Mouse (Mus musculus): ENCODE measurements around the gene Atp23.
A peak's percentile ranks its signal among the peaks of the same experiment; 100 is the strongest.

Atp23 gene

GRCm38 (mm10) chr10:126911479-126911878, 10.3 kb upstream of the Atp23 start:
- DNase-seq (ENCODE audit: low read depth, low spot score): no peak

DNA sequence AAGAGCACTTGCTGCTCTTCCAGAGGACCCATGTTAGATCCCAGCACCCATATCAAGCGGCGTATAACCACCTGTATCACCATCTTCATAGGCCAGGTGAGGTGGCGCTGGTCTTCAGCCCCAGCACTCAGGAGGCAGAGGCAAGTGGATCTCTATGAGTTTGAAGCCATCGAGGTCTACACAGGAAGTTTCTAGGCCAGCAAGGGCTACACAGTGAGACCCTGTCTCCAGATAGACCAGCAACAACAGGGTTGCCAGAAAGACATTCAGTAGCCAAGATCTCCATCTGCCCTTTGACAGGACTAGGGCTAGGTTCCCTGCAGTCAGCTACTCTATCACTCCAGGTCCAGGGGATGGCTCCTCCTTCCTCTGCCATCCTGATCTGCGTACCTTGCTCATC, 5.7 kb upstream of the Atp23 start:
- DNase-seq (ENCODE audit: low read depth, low spot score): no peak

GRCm38 (mm10) chr10:126905650-126906075, 4.5 kb upstream of the Atp23 start:
- DNase-seq (ENCODE audit: low read depth, low spot score): peak; percentile 83

DNA sequence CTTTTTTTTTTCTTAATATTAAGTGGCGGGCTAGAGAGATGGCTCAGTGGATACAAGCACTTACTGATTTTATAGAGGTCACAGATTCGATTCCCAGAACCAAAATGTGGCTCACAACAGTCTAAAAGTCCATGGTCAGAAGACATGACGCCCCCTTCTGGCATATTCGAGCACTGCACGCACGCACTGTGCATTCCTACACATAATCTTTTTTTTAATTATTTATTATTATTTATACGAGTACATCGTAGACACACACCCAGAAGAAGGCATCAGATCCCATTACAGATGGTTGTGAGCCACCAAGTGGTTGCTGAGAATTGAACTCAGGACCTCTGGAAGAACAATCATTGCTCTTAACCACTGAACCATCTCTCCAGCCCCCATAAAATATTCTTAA, 3.9 kb upstream of the Atp23 start:
- DNase-seq (ENCODE audit: low read depth, low spot score): peak; percentile 45

DNA sequence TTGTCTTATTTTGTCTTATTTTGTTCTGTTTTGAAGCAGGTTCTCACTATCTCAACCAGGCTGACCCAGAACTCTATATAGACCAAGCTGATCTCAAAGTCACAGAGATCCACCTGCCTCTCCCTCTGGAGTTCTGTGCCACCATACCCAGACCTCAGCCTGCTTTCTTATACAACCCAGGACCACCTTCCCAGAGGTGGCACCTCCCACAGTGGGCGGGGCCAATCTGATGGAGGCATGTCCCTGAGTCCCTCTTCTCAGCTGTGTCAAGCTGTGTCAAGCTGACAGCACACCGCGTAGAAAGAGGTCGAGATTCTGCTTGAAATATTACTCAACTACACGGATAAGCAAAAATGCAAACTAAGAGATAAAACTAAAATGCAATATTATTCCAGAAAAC, 3.1 kb upstream of the Atp23 start:
- DNase-seq (ENCODE audit: low read depth, low spot score): peak; percentile 43

DNA sequence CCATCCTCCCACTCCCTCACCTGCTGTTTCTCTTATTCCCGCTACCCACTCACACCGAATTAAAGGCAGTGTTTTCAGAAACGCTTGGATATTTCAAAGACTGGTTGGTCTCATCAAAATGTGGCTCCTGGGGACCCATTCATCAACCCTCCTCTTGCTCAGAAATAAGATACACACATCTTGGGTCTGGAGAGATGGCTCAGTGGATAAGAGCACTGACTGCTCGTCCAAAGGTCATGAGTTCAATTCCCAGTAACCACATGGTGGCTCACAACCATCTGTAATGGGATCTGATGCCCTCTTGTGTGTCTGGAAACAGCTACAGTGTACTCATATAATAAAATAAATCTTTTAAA, 311 bp upstream of the Atp23 start:
- no peak for DNase-seq (ENCODE audit: low read depth, low spot score)

- DNase-seq (ENCODE audit: low read depth, low spot score): no peak
Measured at GRCm38 (mm10) chr10:126895891-126896290, 5.3 kb downstream of the Atp23 start.

- no peak for DNase-seq (ENCODE audit: low read depth, low spot score)
Measured at GRCm38 (mm10) chr10:126894061-126894460, 7.1 kb downstream of the Atp23 start.

- DNase-seq (ENCODE audit: low read depth, low spot score): no peak
Measured at GRCm38 (mm10) chr10:126893145-126893544, 8.0 kb downstream of the Atp23 start.

- no peak for DNase-seq (ENCODE audit: low read depth, low spot score)
Measured at GRCm38 (mm10) chr10:126873755-126874154, 27.4 kb downstream of the Atp23 start.

DNA sequence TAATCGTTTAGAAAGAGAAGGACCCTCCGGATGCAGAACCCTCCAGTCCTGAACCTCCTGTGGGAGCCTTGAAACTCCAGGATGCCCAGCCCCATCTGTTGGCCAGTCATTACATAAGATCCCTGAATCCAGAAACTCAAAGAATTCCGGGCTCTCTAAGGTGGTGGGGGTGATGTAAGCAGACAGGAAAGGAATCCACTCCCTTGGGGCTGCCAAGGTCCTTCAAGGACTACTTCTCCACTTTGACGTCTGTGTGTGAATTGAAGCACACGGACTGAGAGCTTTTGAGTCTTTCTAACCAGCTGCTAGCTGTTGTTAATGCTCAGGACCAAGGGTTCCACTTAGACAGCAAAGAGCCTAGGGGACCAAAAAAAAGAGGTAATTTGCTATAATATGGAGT, 28.9 kb downstream of the Atp23 start:
- no peak for DNase-seq (ENCODE audit: low read depth, low spot score)

DNA sequence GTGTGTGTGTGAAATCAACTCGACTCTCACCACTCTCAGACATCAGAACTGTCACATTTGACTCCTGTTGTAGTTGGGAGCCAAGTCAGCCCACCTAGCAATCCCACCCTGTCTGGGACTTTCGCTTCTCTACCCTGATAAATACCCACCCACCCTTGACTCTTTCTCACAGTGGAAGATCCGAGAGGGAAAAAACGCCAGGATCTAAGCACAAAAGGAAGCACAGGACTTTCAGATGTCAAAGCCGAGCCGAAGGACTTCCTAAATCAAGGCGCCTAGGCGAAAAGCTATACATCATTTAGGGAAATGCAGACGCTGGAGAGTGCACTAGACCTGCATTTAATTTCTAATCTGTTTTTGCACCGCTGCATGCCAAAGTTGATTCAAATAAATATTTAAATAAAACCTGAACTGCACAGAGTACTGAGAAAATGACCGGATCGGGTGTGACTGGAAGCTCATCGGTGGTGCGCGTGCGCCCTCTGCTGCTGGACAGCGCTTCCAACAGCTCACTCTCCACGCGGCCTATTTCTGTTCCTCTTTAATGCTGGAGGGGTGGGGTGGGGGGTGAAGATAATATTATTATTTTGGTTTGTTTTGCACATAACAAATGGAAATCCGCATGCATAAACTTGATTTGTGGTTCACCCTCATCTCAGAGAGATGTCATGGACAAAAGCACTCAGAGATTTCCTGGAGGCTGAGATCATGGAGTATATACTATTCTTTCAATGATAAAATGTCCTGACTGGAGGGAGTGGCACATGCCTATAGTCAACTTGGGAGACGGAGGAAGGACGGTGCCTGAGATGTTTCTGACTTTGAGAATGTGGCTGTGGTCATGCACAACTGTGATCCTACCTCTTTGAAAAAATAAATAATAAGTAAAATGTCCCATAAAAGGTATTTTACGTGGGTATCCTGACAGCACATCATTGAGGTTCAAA, 31.5 kb downstream of the Atp23 start:
- DNase-seq (ENCODE audit: low read depth, low spot score): peak; percentile 76

GRCm38 (mm10) chr10:126865284-126865683, 35.9 kb downstream of the Atp23 start:
- DNase-seq (ENCODE audit: low read depth, low spot score): no peak

DNA sequence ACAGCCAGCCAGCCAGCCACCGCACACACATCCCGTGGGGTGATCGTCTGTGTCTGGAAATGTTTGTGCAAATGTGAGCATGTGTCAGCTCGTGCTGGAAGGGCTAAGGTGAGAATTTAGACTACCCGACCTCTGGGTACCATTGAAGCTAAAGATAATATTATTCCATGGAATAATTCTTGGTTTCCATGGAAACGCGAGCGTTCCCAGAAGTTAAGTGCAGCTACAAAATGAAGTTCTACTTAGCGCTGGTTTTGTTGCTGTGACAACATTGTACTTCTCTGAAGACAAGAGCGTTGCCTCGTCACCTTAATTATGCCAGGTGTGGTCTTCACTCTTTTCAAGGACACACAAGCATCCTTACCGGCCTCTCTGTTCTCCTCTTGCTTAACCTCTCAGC, 39.0 kb downstream of the Atp23 start:
- DNase-seq (ENCODE audit: low read depth, low spot score): no peak

DNA sequence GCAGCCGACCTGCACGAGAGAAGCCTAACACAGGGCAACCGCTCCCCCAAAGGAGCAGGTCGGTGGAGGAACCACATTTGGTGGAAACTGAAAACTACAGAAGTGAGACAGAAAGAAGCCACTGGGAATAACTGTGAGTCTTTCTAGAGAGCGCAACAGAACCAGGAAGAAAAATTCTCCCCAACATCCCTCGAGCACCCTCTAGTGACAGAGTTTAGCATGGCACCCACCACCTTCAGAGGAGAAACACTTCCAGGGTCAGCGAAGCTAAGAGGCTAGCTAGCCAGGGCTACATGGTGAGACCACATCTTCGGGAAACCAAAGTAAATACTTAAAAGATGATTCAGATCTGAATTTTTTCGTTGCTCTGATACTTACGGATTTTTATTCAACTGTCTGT, 47.9 kb downstream of the Atp23 start:
- peak; percentile 27 for DNase-seq (ENCODE audit: low read depth, low spot score)

DNA sequence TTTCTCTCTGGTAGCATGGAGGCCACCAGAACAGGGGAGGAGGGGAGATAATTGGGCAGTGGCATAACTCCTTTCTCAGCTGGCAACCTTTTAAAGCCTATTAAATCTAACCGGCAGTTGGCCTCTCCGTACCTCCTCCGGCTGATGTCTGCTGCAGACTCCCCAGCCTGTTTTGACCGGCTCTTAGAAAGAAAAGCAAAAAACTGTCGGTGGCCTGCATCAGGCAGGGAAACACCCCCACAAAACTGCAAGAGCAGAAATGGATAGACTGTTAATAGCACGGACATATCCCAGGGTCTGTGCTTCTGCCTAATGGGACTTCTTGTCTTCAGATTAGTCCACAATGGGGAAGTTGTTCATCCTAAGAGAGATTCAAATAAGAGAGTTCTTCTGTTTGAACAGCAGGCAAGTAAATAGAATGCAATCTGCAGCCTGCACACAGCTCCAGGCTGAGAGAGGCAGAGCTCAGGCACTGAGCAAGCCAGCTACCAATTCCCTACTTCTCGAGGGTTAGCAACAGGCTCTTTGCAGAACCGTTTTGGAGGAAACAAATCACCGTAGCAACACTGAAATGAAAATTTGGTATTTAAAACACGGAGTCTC, 55.7 kb downstream of the Atp23 start:
- no peak for DNase-seq (ENCODE audit: low read depth, low spot score)

- DNase-seq (ENCODE audit: low read depth, low spot score): peak; percentile 17
Measured at GRCm38 (mm10) chr10:126844689-126845088, 56.5 kb downstream of the Atp23 start.

DNA sequence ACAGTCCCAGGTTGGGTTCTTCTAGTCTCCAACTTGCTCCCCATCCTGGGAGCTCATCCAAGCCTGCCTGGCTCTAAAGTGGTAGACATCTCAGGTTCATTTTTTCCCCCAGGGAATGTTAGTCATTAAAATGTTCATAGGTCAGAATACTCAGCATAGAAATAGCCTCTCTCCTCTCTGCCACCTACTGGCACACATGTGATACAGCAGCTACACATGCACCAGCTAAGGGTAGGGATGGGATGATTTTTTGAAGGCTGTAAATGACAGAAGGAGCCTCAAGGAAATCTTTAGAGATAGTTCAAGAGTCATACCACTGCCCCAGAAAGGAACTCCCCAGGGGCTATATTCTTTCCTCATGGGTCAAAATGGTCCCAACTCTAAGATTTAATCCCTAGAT, 60.9 kb downstream of the Atp23 start:
- peak; percentile 4 for DNase-seq (ENCODE audit: low read depth, low spot score)

DNA sequence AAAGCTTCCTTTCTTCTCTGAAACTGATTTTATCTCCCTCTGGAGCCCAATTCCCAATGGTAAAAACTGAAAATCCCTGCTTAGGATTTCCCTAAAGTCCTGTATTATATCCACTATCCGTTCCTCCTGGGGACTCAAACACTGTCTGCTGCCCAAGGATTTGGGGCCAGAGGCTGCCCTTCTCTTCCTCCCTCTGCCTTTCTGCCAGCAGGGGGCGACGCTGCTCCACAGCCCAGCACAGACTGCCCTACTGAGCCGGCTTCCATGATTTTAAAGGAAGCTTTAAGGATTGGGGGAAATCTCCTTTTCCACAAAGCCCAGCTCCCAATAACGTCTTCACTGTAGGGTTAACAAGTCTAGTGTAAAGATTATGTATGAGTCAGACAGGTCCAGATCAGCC, 68.1 kb downstream of the Atp23 start:
- DNase-seq (ENCODE audit: low read depth, low spot score): peak; percentile 39

GRCm38 (mm10) chr10:126831329-126831728, 69.8 kb downstream of the Atp23 start:
- DNase-seq (ENCODE audit: low read depth, low spot score): no peak

DNA sequence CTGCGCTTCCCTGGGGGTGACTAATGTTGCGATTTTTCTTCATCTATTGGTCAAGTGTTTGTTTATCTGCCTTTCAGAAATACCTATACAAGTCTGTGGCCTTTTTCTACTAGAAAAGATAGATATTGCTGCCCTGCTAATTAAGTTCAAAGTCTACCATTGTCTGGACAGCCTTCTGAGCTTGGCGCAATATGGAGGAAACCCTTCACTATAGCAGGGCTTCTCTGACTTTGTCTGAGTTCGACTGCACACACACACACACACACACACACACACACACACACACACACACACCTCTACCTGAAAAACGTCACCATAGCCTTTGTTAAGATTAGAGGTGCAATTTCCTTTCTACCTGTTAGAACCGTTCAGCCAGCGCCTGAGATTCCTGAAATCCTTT, 72.5 kb downstream of the Atp23 start:
- no peak for DNase-seq (ENCODE audit: low read depth, low spot score)

DNA sequence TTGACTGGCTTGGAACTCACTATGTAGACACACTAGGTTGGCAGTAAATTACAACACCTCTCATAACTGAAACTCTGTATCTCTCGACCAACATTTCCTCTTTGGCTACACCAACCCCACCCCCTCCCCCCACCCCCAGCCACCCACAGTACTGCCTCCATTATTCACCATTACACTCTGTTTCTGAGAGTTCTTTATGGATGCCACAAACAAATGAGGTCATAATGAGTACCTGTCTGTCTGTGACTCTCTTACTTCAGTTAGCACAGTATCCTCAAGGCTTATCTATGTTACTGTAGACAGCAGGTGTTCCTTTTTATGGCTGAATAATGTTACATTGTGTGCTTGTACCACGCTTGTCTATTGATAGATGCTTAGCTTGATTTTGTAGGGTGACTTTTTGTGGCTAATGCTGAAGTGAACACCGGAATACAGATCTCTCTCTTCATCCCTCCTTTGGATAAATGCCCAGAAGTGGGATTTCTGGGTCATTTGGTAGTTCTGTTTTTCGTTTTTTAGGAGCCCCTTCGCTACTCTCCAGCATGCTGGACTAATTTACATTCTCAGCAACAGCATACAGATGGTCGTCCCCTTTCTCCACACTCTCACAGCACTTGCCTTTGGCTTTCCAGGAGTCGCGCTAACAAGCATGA, 73.1 kb downstream of the Atp23 start:
- no peak for DNase-seq (ENCODE audit: low read depth, low spot score)

DNA sequence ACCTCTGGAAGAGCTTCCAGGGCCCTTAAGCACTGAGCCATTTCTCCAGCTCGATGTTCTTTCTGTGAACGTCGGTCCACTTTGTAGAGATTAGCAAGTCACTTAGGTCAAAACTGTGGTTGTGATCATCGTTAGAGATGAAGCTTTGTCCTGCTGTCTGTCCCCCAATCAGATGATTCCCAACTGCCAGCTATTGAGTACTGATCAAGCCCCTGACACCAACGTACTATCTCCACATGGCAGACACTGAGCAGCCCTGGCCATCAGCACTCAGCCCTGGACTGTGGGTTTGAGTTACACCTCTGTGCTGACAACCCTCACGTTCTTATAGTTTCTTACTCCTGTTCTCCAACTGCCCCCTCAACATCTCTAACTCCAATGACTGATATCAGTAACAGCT, 74.2 kb downstream of the Atp23 start:
- no peak for DNase-seq (ENCODE audit: low read depth, low spot score)
